Mouse (Mus musculus) liver, embryonic 11.5 days (tissue): Measurements from ENCODE around the gene Dscaml1. TPM values are rescaled to one million over a fixed set of nuclear protein-coding genes. Genes with fewer than 3 reads are reported as not detected.
A peak's percentile ranks its signal among the peaks of the same experiment; 100 is the strongest.

Experiments used
- ATAC-seq: fragments of 200-750 bp; cut with Nextera tagmentation; replicated peaks from 2 replicates; pipeline ENCODE4 v1.8.0; 2017; ENCODE audit warnings: moderate number of reproducible peaks, mild to moderate bottlenecking, moderate TSS enrichment, moderate library complexity; ENCODE audit not compliant: low FRiP score
- DNase-seq: peaks from one replicate; pipeline ENCODE4 v3.0.0-alpha.2; 2017; ENCODE audit warnings: low spot score
- H3K27ac ChIP-seq: fragments of 300-500 bp; sonication (generic); 2 replicates; pipeline ENCODE4 v1.5.1; 2014; ENCODE audit warnings: mild to moderate bottlenecking, low read depth, low read length, control low read depth
- H3K27me3 ChIP-seq: fragments of 300-500 bp; sonication (generic); replicated peaks from 2 replicates; pipeline ENCODE4 v1.6.1; 2014; ENCODE audit warnings: low read length, mixed read lengths; ENCODE audit not compliant: control insufficient read depth, insufficient read depth
- H3K36me3 ChIP-seq: fragments of 300-500 bp; sonication (generic); 2 replicates; pipeline ENCODE4 v1.6.1; 2014; ENCODE audit warnings: mild to moderate bottlenecking, low read length, moderate library complexity, mixed read lengths; ENCODE audit not compliant: control insufficient read depth, insufficient read depth
- H3K4me1 ChIP-seq: fragments of 300-500 bp; sonication (generic); replicated peaks from 2 replicates; pipeline ENCODE4 v1.6.1; 2014; ENCODE audit warnings: low read length, mixed read lengths; ENCODE audit not compliant: control insufficient read depth, insufficient read depth
- H3K4me2 ChIP-seq: fragments of 300-500 bp; sonication (generic); 2 replicates; pipeline ENCODE4 v1.6.1; 2014; ENCODE audit warnings: mild to moderate bottlenecking, control low read depth, moderate library complexity
- H3K4me3 ChIP-seq: fragments of 300-500 bp; sonication (generic); 2 replicates; pipeline ENCODE4 v1.5.1; 2014; ENCODE audit warnings: low read depth, low read length, control low read depth
- H3K9ac ChIP-seq: fragments of 300-500 bp; sonication (generic); 2 replicates; pipeline ENCODE4 v1.6.1; 2014; ENCODE audit warnings: low read depth, low read length, control low read depth
- H3K9me3 ChIP-seq: fragments of 300-500 bp; sonication (generic); 2 replicates; pipeline ENCODE4 v1.6.1; 2016; ENCODE audit warnings: low read length, inconsistent platforms, mixed read lengths; ENCODE audit not compliant: control insufficient read depth
- WGBS: fragments of 180-500 bp; shearing (Covaris S2); extraction: QIAGEN DNeasy Blood & Tissue Kit; methylation state at CpG from one replicate; pipeline ENCODE4 v1.1.7; 2014; 5-methylcytosine and 5-hydroxymethylcytosine counted together
- polyA plus RNA-seq: library from polyadenylated mRNA; unstranded; fragments of >200 nt; fragmentation: Nextera tagmentation; extraction: Ambion mirVana; gene quantifications from 2 replicates; pipeline ENCODE4 v1.2.1, GENCODE M21; 2014

Dscaml1 gene
- polyA plus RNA-seq, 1 experiment from 2014 or later = 0.27 TPM

DNA sequence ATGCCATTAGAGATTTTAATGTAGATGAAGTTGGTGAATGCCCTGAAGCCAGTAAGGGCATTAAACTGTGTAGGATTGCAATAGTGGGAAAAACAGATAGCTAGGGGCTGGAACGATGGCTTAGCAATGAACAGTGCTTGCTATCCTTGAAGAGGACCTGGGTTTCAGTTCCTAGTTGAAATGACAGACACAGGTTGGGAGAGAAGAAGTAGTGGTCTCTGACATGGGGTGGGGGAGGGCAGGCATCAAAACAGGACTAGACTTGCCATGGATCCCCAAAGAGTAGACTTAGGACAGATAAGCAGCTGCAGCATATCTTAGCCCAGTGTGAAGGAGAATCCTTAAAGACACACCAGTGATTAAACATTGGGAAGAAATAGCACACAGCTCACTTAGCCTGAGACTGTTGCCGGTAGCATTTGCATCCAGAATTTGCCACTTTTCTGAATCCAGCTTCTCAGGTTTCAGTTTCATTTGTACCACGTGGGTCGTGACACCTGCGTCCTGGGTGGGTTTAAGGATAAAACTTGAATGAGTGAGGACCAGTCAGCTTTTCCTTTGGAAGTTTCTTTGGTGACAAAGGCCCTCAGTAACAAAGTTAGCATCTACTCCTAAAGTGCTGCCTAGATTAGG is 75.0 kb downstream of the Dscaml1 start:
- no peak overlapping the region for H3K4me3 ChIP-seq
- H3K4me2 ChIP-seq = no peak overlapping the region
- ATAC-seq = no peak
- no peaks in the 10 kb centered on the region for H3K27me3 ChIP-seq
- H3K27ac ChIP-seq = no peak overlapping the region
- no peak overlapping the region for H3K9ac ChIP-seq
- DNase-seq = no peak
- no peaks in the 10 kb centered on the region for H3K36me3 ChIP-seq
- no peaks in the 10 kb centered on the region for H3K9me3 ChIP-seq
- H3K4me1 ChIP-seq = peaks cover 17% of the 10 kb centered on the region
- WGBS = 69% methylated on average over 5 of the region's 5 CpGs

GRCm38 (mm10) chr9:45501963-45502641 is 75.7 kb downstream of the Dscaml1 start:
- Histone ChIP-seq H3K36me3 (no peaks in the 10 kb centered on the region), H3K4me2 (no peak overlapping the region), H3K27ac (no peak overlapping the region), H3K9me3 (no peaks in the 10 kb centered on the region), H3K4me1 (peaks cover 17% of the 10 kb centered on the region), H3K4me3 (no peak overlapping the region), H3K27me3 (no peaks in the 10 kb centered on the region), H3K9ac (no peak overlapping the region)
- no peak for DNase-seq
- WGBS = 32% methylated on average over 14 of the region's 14 CpGs
- no peak for ATAC-seq

DNA sequence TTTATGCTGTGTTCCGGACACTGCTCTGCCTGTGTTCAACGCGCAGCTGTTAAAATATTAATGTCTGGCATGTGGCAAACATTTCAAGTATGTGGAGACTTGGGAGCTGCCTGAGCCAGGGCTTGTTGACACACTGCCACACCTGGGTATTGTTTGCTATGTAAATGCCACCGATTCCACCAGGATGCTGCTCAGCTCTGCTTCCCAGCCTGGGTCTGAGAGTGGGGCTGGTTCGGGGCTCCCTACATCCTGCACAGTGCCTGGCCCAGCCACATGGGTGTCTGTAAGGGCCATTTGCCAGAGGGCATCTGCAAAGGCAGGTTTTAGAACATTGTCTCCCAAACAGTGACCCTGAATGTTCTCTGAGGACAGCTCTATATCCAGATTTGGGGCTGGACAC is 78.5 kb downstream of the Dscaml1 start:
- ATAC-seq (no peak), DNase-seq (no peak)
- Histone ChIP-seq H3K4me2 (no peak overlapping the region), H3K4me1 (peaks cover 17% of the 10 kb centered on the region), H3K27me3 (no peaks in the 10 kb centered on the region), H3K9me3 (no peaks in the 10 kb centered on the region), H3K27ac (no peak overlapping the region; the same call in 1 of the 2 replicates), H3K9ac (no peak overlapping the region), H3K36me3 (no peaks in the 10 kb centered on the region), H3K4me3 (no peak overlapping the region)
- 61% methylated on average over 5 of the region's 5 CpGs for WGBS

- DNase-seq (peak; percentile 54), ATAC-seq (peak; percentile 93)
- H3K4me1 ChIP-seq = peaks cover 17% of the 10 kb centered on the region
- H3K27ac ChIP-seq = peak overlapping the region; percentile 25; the same call in 1 of the 2 replicates
- no peaks in the 10 kb centered on the region for H3K27me3 ChIP-seq
- WGBS = 16% methylated on average over 4 of the region's 4 CpGs
- H3K9ac ChIP-seq = no peak overlapping the region
- no peaks in the 10 kb centered on the region for H3K9me3 ChIP-seq
- H3K36me3 ChIP-seq = no peaks in the 10 kb centered on the region
- no peak overlapping the region for H3K4me3 ChIP-seq
- H3K4me2 ChIP-seq = peak overlapping the region; percentile 23; the same call in 1 of the 2 replicates
These were observed 79.1 kb downstream of the Dscaml1 start for GRCm38 (mm10) chr9:45505487-45505939.

DNA sequence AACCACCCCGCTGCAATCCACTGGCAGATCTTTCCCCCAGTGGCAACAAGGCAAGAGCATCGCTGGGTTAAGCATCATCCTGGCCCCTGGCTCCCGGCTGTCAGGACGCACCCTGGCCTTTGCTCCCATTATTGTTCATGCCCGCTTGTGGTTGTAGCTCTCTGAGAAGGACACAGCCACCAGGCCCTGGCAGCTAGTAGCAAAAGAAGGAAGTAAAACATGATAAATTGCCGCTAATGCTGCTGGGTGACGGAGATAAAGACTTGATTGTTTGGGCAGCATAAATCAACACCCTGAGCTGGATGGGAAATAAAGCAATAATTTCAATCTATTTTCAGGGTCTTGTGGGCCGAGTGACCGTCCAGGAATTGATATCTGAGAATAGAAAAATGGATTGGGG is 81.1 kb downstream of the Dscaml1 start:
- DNase-seq (no peak), ATAC-seq (no peak)
- Histone ChIP-seq H3K27me3 (no peaks in the 10 kb centered on the region), H3K4me1 (peaks cover 13% of the 10 kb centered on the region), H3K9ac (no peak overlapping the region), H3K36me3 (no peaks in the 10 kb centered on the region), H3K9me3 (no peaks in the 10 kb centered on the region), H3K4me2 (no peak overlapping the region), H3K27ac (no peak overlapping the region), H3K4me3 (no peak overlapping the region)
- 36% methylated on average over 9 of the region's 9 CpGs for WGBS

DNA sequence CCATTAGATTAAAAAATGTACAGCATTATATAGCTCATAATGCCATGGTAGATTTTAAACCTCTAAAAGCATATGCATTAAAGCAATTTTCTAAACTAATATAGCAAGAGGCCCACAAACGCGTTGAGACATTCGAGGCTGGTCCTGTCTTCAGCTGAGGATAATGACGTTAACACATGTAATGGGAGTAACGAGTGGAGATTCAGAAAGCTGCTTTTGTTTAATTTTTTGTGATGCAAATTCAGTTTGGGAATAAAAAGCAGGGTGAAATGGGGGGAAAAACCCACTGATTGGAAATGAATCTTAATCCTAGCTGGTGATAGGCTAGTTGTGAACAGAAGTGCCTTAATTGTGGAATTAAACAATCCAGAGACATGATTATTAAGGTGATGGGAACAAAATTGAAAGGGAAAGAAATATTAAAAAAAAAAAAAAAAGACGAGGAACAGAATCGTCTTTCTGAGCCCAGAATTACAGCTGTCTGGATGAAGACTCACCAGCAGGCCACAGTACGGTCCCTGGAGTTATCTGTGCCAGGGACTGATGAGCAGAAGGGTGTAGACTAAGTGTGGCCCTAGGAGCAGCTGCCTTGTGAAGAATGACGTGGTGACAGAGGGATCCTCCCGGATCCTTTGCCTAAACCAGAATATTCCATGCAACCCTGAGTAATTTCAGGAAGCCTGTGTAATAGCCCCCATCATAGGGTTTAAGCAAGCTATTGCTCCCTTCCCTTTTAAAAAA is 84.5 kb downstream of the Dscaml1 start:
- no peak overlapping the region for H3K9ac ChIP-seq
- H3K4me3 ChIP-seq = no peak overlapping the region
- no peak for DNase-seq
- ATAC-seq = no peak
- H3K36me3 ChIP-seq = no peaks in the 10 kb centered on the region
- H3K27ac ChIP-seq = no peak overlapping the region
- no peak overlapping the region for H3K4me2 ChIP-seq
- H3K9me3 ChIP-seq = no peaks in the 10 kb centered on the region
- 83% methylated on average over 10 of the region's 10 CpGs for WGBS
- H3K27me3 ChIP-seq = no peaks in the 10 kb centered on the region
- H3K4me1 ChIP-seq = peaks cover 2% of the 10 kb centered on the region

- H3K36me3 ChIP-seq = no peaks in the 10 kb centered on the region
- H3K4me3 ChIP-seq = no peak overlapping the region
- ATAC-seq = no peak
- 77% methylated on average over 11 of the region's 11 CpGs for whole genome bisulfite sequencing
- no peak overlapping the region for H3K9ac ChIP-seq
- no peaks in the 10 kb centered on the region for H3K9me3 ChIP-seq
- H3K27me3 ChIP-seq = no peaks in the 10 kb centered on the region
- no peaks in the 10 kb centered on the region for H3K4me1 ChIP-seq
- no peak overlapping the region for H3K4me2 ChIP-seq
- no peak for DNase-seq
- no peak overlapping the region for H3K27ac ChIP-seq
These were observed 91.7 kb downstream of the Dscaml1 start for GRCm38 (mm10) chr9:45517993-45518705.

DNA sequence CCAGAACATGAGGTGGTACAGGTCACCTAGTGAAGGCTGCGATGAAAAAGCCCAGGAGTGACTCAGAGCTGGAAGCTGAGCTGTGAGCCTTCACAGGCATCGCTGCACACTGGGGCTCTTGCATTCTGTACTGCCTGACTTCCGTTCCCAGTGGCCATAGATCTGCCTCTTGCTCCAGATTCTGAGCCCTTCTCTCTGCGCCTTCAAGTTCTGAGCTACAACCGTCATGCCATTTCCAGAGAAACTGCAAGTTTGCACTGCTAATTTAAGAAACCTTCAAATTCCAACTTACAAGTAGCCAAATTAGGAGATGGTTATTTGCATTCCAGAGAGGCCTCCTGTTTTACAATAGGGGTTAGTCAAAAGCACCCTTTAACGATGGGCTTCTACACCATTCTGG is 93.4 kb downstream of the Dscaml1 start:
- no peak for DNase-seq

More for the DNA sequence above, 93.4 kb downstream of the Dscaml1 start:
- no peaks in the 10 kb centered on the region for H3K36me3 ChIP-seq
- no peak for ATAC-seq
- WGBS = 83% methylated on average over 6 of the region's 6 CpGs
- H3K27me3 ChIP-seq = no peaks in the 10 kb centered on the region
- no peak overlapping the region for H3K9ac ChIP-seq
- H3K4me1 ChIP-seq = no peaks in the 10 kb centered on the region
- H3K9me3 ChIP-seq = no peaks in the 10 kb centered on the region
- H3K4me2 ChIP-seq = no peak overlapping the region
- no peak overlapping the region for H3K27ac ChIP-seq
- no peak overlapping the region for H3K4me3 ChIP-seq
